Mouse (Mus musculus): Measurements from ENCODE around the gene D3Ertd254e.

The D3Ertd254e gene

GRCm38 (mm10) chr3:36212758-36213157 is 61.9 kb downstream of the D3Ertd254e start:
- DNase-seq (ENCODE audit: low spot score): no peak
